Mouse (Mus musculus) gastrocnemius, adult 18-20 months (tissue): Measurements from ENCODE around the gene Dusp10. TPM values are rescaled to one million over a fixed set of nuclear protein-coding genes. Genes with fewer than 3 reads are reported as not detected.

Experiments used
- DNase-seq: peaks from one replicate; pipeline ENCODE4 v3.0.0; 2021; ENCODE audit warnings: low spot score
- long read RNA-seq, 2 experiments: library from polyadenylated mRNA; stranded (forward); transcript quantifications; one replicate each; pipeline ENCODE4 v2.0.0; 2021
- total RNA-seq, 2 experiments: library from RNA; stranded (reverse); gene quantifications; 2 replicates each; pipeline ENCODE4 v1.2.3; 2021

Dusp10 gene
- total RNA-seq, result 10 to 100 TPM; 12.9 to 17.0 TPM
- long read RNA-seq, experiment 1, partial matches to known transcripts, result 2 of 17 reads
- long read RNA-seq, experiment 1, other reads (novel, unspliced or antisense), result 12 of 17 reads
- long read RNA-seq, experiment 2, transcript Dusp10-201 (4 exons, 2,792 nt), result major isoform, 10 of 19 reads
- long read RNA-seq, experiment 2, partial matches to known transcripts, result 0 of 19 reads
- long read RNA-seq, experiment 2, other reads (novel, unspliced or antisense), result 9 of 19 reads

DNA sequence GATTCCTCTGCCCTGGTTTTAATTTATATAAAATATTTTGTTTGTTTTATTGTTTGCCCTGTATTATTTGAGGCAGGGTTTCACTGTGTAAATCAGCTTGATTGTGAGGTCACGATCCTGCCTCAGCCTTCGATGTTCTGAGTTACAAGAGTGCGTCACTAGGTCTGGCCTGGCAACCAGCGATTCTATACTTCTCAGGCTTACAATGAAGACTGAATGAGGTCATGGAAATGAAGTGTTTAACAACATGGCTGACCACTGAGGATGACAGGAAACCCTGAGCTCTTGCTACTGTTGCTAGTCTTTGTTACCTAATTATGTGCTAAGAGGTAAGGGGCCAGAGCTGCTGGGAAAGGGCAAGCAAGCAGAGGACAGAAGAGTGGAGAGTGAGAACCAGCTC, at the start of gene Dusp10:
Gene Dusp10, plus strand, starts transcription at position 197 of the 400 bp plus-strand sequence.
- no peak for DNase-seq

DNA sequence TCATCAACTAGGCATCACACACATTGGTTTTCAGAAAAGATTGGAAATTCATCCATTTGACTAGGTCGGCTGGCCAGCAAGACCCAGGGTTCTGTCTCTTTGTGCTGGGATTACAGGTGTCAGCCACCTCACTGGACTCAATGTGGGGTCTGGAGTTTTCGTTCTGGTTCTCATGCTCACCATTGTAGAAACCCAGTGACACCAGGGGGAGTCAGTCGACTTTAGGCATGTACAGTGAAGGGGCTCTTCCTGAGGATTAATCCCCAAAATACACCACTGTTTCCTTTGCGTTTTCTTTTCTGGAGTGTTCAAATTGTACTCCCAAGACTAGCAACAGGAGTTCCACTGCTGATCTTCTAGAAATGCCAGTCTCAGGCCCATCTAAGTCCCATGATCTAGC, 47.8 kb upstream of the Dusp10 start:
- DNase-seq, result no peak

DNA sequence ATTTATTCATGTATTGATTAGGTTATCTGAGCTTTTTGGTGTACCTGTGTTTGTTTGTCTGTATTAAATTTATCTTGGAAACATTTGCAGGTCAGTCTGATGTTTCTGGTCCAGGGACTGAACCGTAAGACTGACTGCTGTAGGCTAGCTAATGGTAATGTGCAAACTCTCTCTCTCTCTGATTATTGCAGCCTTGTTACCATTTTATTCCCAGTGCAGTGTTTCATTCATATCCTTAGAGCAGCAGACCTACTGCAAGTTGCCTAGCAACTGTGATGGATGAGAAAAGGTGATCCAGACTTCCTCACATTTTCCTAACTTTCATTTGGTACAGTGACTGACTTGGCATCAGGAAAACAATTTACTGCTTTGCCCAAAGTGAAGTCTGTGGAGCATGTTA, 43.8 kb upstream of the Dusp10 start:
- DNase-seq, result no peak

DNA sequence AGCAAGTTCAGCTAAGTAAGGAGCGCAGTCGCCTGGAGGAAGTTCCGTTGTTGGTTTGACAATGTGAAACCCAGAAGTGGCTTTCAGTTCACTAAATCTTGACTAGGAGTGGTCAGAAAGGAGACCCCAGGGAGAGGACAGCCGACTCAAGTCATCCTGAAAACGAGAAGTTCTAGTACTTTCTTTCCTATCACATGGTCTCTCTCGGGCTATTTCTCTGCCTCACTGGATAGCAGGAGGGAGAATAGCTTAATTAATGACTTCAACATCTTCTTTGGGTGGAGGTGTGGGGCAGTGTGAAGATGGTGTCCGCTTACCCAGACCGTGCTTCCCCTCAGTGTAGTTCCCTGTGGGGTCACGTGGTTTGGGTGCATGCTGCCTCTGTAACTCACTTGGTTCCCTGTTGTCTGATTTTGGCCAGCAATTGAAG, 33.3 kb upstream of the Dusp10 start:
- no peak for DNase-seq

DNA sequence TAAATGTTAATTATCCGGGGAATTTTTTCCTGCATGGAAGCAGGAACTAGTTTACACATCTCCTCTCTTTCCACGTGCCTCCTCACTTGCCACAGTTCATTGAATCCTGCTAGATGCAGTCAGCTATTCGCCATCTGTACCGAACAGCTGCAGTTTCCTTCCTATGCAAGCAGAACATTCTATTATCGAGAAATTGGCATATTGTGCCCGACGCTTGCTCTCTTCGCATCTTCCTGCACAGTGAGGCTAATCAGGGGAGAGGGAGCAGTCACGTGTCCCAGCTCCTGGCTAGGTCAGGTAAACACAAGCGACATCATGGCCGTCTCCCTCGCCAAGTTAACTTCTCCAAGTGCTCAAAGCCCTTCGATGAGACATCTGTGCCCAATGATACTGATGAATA, 31.0 kb upstream of the Dusp10 start:
- DNase-seq, result no peak

DNA sequence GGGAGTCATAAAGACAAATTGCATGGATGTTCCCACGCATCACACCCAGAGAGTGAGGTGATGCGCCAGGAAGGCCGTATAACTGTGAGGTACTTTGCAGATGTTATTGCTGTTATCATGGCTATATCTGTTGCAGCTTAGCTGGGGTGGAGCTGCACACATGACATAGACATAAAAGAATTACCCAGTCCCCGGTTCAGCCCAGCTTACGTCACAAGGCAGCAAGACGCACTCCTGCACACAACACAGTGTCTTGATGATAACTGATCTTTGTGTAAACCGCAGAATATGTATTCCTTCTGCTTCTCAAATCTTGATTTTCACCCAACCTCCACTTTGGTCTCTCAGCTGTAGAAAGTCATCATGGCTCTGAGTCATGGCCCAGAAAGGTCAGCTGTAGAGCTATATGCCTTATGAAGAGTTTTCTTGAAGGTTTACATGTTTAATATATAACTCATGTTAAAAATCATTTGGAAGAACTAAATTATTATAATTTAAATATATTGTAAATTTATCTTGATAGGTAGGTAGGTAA, 25.3 kb upstream of the Dusp10 start:
- no peak for DNase-seq

DNA sequence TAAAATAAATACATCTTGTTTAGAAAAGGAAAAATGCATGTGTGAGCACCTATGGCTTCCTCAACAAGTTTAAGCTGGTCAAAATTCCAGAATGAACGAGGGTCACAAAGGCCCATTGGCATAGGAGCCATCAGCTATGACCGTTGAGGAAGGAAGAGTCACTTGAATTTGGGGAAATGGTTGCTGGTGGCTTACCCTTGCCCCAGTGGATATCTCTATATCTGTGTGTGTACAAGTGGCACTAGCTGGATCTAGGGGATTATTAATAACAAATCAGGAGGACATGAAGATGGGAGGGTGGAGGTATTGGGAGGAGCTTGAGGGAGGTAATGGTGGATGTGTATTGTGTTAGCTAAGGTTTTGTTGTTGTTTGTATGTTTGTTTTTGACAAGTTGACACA, 21.2 kb upstream of the Dusp10 start:
- DNase-seq, result no peak

DNA sequence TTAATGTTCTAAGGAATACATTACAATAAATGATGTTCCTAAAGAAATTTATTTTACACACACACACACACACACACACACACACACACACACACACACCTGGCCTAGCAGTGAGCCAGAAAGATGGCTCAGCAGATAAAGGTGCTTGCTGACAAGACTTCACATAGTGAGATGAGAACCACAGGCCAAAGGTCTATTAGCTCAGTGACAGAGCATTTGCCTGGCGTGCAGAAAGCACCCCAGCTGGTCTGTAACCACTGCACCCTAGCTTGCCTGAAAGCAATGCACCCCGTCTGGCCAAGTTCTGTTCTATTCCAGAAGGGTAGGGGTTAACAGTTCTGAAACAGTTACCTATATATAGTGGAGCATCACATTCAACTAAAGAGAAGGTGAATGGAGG, 15.9 kb upstream of the Dusp10 start:
- DNase-seq, result no peak

DNA sequence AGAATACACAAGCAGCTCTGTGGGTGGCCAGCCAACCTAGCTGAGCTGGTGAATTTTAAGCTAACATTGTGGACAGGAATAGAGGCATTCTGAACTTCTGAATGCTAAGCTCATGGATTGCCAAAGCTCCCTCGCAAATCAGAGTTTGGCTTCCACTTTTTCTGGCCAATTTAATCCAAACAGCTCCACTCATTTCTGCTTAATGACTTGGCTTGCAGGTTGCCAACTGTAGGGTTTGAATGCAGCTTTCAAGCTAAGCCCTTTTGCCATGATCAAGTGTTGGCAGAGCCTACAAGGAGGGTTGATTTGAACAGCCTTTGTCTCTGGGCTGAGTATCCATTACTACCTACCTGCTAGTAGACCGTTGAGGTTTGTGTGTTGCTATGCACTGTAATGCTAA, 10.6 kb upstream of the Dusp10 start:
- DNase-seq, result no peak

DNA sequence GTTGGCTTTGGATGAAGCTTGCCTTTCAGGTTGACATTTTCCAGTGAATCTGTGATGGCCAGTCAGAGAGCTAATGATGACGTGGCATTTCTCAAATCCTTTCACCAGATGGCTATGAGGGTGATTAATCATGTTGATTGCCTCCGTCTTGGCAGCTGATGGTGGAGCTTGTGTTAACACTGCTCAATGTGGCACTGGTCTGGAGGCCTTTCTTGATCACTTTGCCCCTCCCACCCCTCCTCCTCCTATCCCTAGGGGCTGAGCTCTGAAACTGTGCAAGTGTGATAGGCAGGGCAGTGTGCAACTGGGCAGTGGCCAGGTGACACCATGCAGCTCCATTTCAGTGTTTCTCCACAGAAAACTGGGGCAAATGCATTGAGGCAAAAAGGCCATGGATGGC, 8.8 kb upstream of the Dusp10 start:
- no peak for DNase-seq

DNA sequence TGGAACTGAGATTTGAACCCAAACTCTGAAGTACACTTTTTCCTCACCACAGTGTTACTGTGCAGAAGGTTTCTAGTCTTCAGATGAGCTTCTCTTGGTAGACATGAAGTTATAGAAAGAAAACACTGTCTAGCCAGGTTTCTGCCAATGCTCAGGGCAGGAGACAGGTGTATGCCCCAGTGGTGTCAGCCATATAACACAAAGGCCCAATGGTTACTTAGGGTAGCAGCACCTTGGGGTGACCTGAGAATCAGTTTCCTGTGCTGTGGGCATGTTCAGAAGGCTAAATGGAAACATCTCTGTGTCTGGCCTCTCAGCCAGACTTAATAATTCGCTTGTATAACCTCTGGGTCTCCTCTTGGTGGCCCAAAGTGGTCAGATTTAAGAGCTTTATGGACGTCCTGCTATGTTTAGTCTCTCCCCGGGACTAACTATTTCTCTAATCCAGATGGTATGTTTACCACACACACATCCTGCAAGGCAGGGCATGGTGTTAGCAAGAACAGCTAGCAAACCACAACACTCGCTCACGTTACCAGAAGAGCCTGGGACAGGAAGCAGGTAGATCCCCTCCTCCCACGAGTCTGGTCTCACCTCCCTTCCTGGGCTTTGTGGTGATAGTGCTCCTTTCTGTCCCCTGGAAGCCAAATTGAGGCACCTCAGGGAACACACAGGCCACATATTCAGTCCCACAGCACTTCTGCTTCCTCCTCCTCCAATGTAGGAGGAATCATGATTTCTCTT, 7.6 kb upstream of the Dusp10 start:
- no peak for DNase-seq

DNA sequence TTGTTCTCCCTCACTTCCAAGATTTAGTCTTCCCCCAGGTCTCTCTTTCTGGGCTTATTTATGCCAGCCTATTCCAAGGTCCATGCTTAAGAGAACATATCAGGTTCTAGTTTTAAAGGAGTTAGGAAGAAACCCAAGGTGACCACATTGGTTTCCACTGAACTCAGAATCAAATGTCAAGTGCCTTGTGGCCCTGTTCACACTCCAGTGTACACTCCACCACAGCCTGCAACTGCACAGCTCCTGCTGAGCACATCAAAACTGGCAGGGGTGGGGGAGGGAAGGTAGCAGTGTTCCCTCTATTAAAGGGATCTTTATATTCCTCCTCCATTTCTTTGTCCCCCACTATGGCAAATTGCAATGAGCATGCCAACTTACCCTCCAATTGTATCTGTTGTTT, 7.0 kb upstream of the Dusp10 start:
- no peak for DNase-seq

DNA sequence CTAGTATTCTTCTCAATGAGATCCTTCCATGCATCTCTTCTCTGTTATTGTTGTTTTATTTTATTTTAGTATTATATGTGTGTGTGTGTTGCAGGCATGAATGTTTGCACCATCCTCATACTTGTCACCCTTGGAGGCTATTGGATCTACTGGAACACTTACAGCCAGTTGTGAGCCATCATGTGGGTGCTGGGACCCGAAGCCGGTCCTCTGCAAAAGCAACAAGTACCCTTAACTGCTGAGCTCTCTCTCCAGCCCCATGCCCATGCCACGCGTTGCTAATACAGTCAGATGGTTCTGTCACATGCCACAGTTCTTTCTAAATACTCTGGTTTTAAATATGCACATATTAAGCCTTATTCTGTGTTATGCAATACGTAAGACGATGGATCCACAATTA, 1.8 kb upstream of the Dusp10 start:
- DNase-seq, result no peak

DNA sequence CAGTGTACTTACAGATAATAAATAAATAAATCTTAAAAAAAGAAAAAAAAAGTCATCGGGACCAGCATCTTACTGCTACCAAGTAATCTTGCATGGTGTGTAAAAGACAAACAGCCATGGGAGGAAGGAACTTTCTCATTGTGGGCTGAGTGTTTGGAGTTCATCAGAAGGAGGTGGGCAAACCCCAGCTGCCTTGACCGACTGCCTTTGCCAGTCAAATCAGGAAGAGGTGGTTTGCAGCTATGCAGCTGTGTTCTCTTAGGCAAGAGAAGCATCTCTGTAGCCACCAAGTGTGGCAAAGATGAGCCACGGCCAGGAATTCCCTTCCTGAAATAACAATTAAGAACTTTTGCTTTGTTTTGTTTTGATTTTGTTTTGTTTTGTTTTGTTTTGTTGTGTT, 989 bp downstream of the Dusp10 start:
- no peak for DNase-seq

DNA sequence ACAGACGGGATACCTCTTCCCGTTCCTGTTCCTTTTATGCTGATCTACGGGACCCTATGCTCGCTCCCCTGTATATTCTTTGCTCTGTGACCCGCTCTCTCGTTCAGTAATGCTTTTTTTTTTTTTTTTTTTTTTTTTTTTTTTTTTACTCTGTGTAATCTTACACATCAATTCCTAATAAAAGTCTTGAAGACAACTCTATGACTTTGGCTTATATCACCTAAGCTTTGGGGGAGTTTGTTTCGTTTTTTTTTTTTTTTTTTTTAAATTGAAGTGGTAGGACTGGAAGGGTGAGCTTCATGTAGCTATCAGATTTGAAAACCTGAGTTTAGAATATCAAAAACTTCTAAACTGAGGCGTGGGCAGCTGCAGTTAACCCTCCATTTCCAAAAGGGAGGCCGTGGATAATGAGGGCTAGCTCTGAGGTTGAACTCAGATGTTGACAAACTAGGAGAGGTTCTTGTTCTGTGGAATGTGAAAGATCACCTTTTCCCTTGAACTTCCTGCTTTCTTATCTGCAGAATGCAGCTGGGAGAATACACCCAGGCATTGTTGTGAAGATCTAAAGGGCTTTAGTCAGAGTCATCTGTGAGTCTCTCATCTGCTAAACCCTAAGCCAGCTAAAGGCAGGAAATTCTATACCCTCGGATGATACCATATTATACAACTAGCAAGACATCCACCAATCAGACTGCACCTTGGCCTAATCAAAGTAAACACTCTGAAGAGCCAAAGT, 3.1 kb downstream of the Dusp10 start:
- no peak for DNase-seq

DNA sequence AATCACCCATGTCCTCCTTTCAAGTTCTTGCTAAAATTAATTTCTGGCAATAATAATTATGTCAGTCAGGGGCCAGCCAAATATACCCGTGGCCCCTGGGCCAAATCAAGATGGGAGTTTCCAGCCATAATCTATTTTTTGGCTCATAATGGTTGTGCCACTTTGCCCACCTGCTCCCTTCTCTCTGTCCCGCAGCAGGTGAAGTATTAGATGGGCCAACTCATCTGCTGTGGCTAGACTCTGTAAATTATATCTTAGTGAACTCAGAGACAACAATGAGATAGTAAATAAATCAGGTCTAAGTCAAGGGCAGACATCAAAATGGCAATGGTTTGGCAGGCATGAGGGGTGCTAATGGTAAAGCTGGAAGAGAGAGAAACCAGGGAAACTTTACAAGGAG, 4.5 kb downstream of the Dusp10 start:
- no peak for DNase-seq

DNA sequence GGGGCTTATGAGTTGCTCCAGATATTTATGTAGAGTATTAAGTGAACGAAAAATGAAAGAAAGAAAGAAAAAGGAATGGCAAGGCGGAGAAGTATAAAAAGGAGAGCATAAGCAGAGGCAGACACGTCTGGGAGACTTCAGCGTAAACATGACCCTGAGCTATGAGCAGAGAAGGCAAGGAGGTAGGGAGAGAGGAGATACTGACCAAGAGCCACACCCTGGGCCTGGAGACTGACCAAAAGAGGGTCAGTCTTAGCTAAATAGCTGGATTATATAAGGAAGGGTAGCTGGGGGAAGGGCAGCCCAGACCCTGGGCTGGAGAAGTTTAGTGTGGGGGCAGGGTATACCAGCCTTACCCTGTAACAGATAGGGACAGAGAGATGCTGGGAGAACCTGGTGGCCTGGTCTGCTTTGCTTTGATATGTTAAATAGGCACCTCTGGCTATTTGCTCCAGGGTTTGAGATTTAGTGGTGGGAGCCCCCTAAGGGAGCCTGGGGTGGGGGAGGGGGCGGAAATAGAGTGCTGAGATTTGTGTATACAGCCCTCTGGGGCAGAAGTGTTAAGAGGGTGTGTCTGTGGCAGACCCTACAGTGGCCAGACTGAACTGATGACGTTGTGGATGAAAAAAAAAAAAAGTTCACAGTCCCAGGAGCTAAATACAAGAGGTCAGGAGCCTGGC, 6.1 kb downstream of the Dusp10 start:
- no peak for DNase-seq

DNA sequence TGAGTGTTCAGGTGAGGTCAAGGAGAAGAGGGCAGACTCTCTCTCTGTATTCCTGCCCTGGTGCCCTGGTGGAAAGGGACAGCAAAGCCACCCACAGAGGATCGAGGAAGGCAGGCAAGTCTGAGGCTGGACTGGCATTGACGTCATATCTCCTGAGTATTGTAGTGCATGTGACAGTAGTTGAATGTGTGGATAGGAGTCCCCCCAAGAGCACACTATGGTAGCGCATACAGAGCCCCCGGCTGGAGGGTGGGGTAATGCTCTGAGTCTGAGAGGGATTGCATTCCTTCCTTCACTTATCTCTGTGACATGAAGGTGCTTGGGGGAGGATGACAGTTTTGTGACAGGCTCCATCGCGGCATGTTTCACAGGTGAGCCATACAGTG, 6.6 kb downstream of the Dusp10 start:
- DNase-seq, result no peak

DNA sequence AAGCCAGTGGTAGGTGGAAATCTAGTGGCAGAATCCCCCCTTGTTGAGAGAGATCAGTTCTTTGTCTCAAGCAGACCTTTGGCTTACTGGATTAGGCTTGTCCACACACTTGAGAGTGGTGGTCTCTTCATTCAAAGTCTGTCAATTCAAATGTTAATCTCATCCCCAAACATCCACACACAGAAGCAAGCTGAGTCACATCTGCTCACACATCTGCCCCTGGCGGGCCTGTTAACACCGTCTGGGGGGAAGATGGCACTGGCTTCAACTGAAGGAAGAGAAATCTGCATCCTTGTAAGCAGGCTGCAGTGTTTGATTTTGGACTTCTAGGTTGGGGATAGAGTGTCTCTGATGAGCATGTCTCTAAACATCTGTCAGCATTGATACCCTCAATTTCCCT, 10.9 kb downstream of the Dusp10 start:
- no peak for DNase-seq

DNA sequence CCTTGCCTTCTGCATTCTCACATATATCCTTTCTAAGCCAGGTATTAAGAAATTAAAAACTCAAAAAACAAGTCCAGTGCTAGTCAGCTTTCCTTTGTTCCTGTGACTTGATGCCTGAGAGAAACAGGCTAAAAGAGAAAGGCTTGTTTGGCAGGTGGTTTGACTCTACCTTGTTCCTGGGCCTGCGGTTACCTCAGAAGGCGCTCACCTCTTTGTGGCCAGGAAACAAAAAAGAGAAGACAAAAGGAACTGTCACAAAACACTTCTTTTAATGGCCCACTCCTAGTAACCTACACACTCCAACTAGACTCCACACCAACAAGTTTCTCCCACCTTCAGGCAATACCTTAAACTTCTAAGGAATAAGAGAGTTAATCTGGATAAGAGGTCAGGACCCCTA, 11.5 kb downstream of the Dusp10 start:
- no peak for DNase-seq

DNA sequence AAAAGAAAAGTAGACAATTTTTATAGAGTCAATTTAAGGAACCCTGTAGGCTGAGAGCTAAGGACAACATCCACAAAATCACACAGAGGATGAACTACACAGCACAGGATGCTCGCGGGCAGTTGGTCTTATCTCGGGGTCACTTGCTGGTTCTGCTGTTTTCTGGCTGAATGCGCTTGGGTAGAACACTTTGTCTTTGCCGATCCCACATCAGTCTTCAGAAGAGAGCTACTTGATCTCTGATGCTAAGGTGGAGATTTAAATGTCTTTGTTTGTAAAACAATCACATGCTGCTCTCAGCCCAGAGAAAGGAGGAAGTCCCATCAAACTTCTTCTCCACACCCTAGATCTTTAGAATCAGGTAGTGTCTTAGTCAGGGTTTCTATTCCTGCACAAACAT, 12.0 kb downstream of the Dusp10 start:
- no peak for DNase-seq

DNA sequence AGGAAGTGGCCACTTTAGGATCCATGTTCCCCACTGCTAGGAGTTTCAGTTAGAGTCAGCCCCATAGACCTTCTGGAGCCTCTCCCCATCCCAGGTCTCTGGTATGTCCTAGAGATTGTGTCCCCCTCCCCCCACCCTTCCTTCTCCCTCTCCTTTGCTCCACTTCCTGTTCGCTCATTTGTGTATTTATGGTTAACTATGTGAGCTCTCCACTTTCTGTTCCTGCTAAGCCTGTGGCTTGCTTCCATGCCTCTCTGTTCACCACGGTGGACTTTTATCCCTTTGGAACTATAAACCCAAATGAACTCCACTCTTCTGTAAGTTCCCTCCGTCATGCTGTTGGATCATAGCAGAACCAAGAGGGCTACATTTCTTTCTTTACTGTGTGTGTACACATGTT, 13.9 kb downstream of the Dusp10 start:
- DNase-seq, result no peak
